Mouse (Mus musculus) G1E (cell line): ENCODE measurements at regions not wholly inside any gene's neighbourhood (a gene's known extent, or its start where the extent isn't known, plus 50 kb on each side); places are given as distances from the start of the nearest gene placed in this dataset.

Experiments used
- CTCF ChIP-seq: IDR thresholded peaks from 2 replicates; pipeline ENCODE4 v1.5.1; 2012; ENCODE audit warnings: low read depth, low read length, inconsistent platforms, mixed read lengths
- GATA1 ChIP-seq: IDR thresholded peaks from 2 replicates; pipeline ENCODE4 v1.6.1; 2012; ENCODE audit warnings: borderline replicate concordance, low read length, inconsistent platforms, mixed read lengths

- TF ChIP-seq CTCF (no peak), GATA1 (no peak)
Measured at GRCm38 (mm10) chr17:49177966-49178731, 246.0 kb downstream of the Lrfn2 start.
